14 mouse cellular contexts compared by ENCODE assay signal in genomic region chr1:59464696-59465639, GRCm38 (mm10). TPM values are rescaled to one million over a fixed set of nuclear protein-coding genes. Genes with fewer than 3 reads are reported as not detected.
DNase-seq lines count a peak whose midpoint lies in the region; ATAC-seq and TF ChIP-seq lines count a peak whose summit lies in the region.
"Had no signal": no experiment of that assay in that cellular context is flagged by ENCODE, and none has a peak within 500 bp of the region (broad histone marks: within the 10 kb centered on the region; RNA-seq: fewer than 3 reads in every experiment).

No protein-coding gene starts in this region.

- no peak for ATAC-seq in kidney, embryonic 15.5 days (replicated peaks; ENCODE audit: low FRiP score)
- ATAC-seq in hindbrain, embryonic 14.5 days (ENCODE audit: low FRiP score) = peak; percentile 57; the same call in 1 of the 2 replicates
- peak; percentile 74 for ATAC-seq in midbrain, embryonic 15.5 days (replicated peaks)
- ATAC-seq: activated CD4-positive, CD25-positive, alpha-beta regulatory T cell, adult 4 months had no signal

- 37% methylated on average over 17 of the region's 17 CpGs for WGBS in kidney, embryonic 15.5 days
- whole genome bisulfite sequencing in hindbrain, embryonic 14.5 days = 25% methylated on average over 17 of the region's 17 CpGs
- WGBS in midbrain, embryonic 15.5 days = 29% methylated on average over 17 of the region's 17 CpGs

- no peak for DNase-seq in kidney, adult 18-20 months
- DNase-seq in hindbrain, embryonic 14.5 days (ENCODE audit: low spot score) = no peak
- no peak for DNase-seq in ovary, postnatal 14 days (ENCODE audit: low spot score)
- no peak for DNase-seq in spleen, adult 12 weeks (ENCODE audit: low spot score)
- no peak for DNase-seq in urinary bladder, adult 18-20 months (ENCODE audit: low spot score in 2 of 2)
- DNase-seq: cerebellum, adult 2 months; kidney, adult 9 months; thymus, postnatal 14 days had no signal

- no peak for TF ChIP-seq POLR2A in bone marrow macrophage, adult 2 months (IDR thresholded peaks at IDR 0.05; ENCODE audit: borderline replicate concordance, low read depth, low read length)

- no peak overlapping the region for H3K4me3 ChIP-seq in kidney, embryonic 15.5 days (replicated peaks)
- H3K4me3 ChIP-seq in bone marrow macrophage, adult 2 months (ENCODE audit: insufficient read depth, low read length) = no peak overlapping the region
- H3K4me3 ChIP-seq in hindbrain, embryonic 14.5 days (replicated peaks; ENCODE audit: low read length) = no peak overlapping the region
- no peak overlapping the region for H3K4me3 ChIP-seq in midbrain, embryonic 15.5 days
- H3K4me3 ChIP-seq: heart, embryonic 10.5 days; limb, embryonic 15.5 days had no signal

- TF ChIP-seq CTCF in bone marrow macrophage, adult 2 months (IDR thresholded peaks at IDR 0.05; ENCODE audit: low read depth, low read length) = no peak

- H3K9me3 ChIP-seq in kidney, embryonic 15.5 days (replicated peaks) = no peaks in the 10 kb centered on the region
- H3K9me3 ChIP-seq in hindbrain, embryonic 14.5 days (ENCODE audit: control insufficient read depth, low read length) = no peaks in the 10 kb centered on the region
- H3K9me3 ChIP-seq in midbrain, embryonic 15.5 days = no peaks in the 10 kb centered on the region
- H3K9me3 ChIP-seq: heart, embryonic 10.5 days; limb, embryonic 15.5 days had no signal

- H3K4me1 ChIP-seq in kidney, embryonic 15.5 days = peaks cover 12% of the 10 kb centered on the region
- peaks cover 31% of the 10 kb centered on the region for H3K4me1 ChIP-seq in bone marrow macrophage, adult 2 months (ENCODE audit: control insufficient read depth, insufficient read depth, low read length)
- peaks cover 9% of the 10 kb centered on the region for H3K4me1 ChIP-seq in hindbrain, embryonic 14.5 days (replicated peaks; ENCODE audit: control insufficient read depth, insufficient read depth, low read length)
- peaks cover 14% of the 10 kb centered on the region for H3K4me1 ChIP-seq in midbrain, embryonic 15.5 days

- no peaks in the 10 kb centered on the region; the same call in 1 of the 2 replicates for H3K27me3 ChIP-seq in kidney, embryonic 15.5 days
- H3K27me3 ChIP-seq in hindbrain, embryonic 14.5 days (ENCODE audit: control insufficient read depth, insufficient read depth, low read length) = no peaks in the 10 kb centered on the region
- no peaks in the 10 kb centered on the region for H3K27me3 ChIP-seq in midbrain, embryonic 15.5 days (replicated peaks)
- H3K27me3 ChIP-seq: limb, embryonic 15.5 days had no signal

- no peaks in the 10 kb centered on the region for H3K36me3 ChIP-seq in kidney, embryonic 15.5 days
- H3K36me3 ChIP-seq in hindbrain, embryonic 14.5 days (replicated peaks; ENCODE audit: control insufficient read depth, insufficient read depth) = no peaks in the 10 kb centered on the region
- no peaks in the 10 kb centered on the region for H3K36me3 ChIP-seq in midbrain, embryonic 15.5 days (replicated peaks)
- H3K36me3 ChIP-seq: heart, embryonic 10.5 days; limb, embryonic 15.5 days had no signal

- no peak overlapping the region for H3K4me2 ChIP-seq in kidney, embryonic 15.5 days
- H3K4me2 ChIP-seq in hindbrain, embryonic 14.5 days (replicated peaks) = no peak overlapping the region
- no peak overlapping the region for H3K4me2 ChIP-seq in midbrain, embryonic 15.5 days
- H3K4me2 ChIP-seq: limb, embryonic 15.5 days had no signal

- no peak overlapping the region for H3K9ac ChIP-seq in kidney, embryonic 15.5 days
- H3K9ac ChIP-seq in hindbrain, embryonic 14.5 days = no peak overlapping the region
- no peak overlapping the region for H3K9ac ChIP-seq in midbrain, embryonic 15.5 days
- H3K9ac ChIP-seq: limb, embryonic 15.5 days had no signal

- peak overlapping the region; percentile 60 for H3K27ac ChIP-seq in kidney, embryonic 15.5 days
- H3K27ac ChIP-seq in bone marrow macrophage, adult 2 months (ENCODE audit: insufficient read depth, low read depth, low read length) = peak overlapping the region; percentile 59
- H3K27ac ChIP-seq in hindbrain, embryonic 14.5 days = no peak overlapping the region
- peak overlapping the region; percentile 71 for H3K27ac ChIP-seq in midbrain, embryonic 15.5 days
- H3K27ac ChIP-seq: heart, embryonic 10.5 days; limb, embryonic 15.5 days had no signal

RNA-seq across cellular contexts. Expression of gene Fzd7, which starts 17.3 kb away (rescaled TPM):
- polyA plus RNA-seq in kidney, embryonic 15.5 days (2015; fragmentation: Nextera tagmentation; extraction: Ambion mirVana) = 19.1 and 19.5 TPM in 2 replicates
- 4.3 and 4.5 TPM in 2 replicates for polyA plus RNA-seq in bone marrow macrophage, adult 2 months (2012; ENCODE audit: insufficient read depth, insufficient read length, missing spikeins)
- 3.8 and 4.4 TPM in 2 replicates for polyA plus RNA-seq in hindbrain, embryonic 14.5 days (2014; fragmentation: Nextera tagmentation; extraction: Ambion mirVana)
- 3.0 and 3.3 TPM in 2 replicates for polyA plus RNA-seq in midbrain, embryonic 15.5 days (2015; fragmentation: Nextera tagmentation; extraction: Ambion mirVana)
- polyA plus RNA-seq: activated CD4-positive, CD25-positive, alpha-beta regulatory T cell, adult 4 months had no signal

RNA-seq across cellular contexts. Expression of gene Gm973, which starts 51.1 kb away (rescaled TPM):
- polyA plus RNA-seq in kidney, embryonic 15.5 days (2015; fragmentation: Nextera tagmentation; extraction: Ambion mirVana) = 0.73 and 0.85 TPM in 2 replicates
- not detected in 2 replicates for polyA plus RNA-seq in bone marrow macrophage, adult 2 months (2012; ENCODE audit: insufficient read depth, insufficient read length, missing spikeins)
- 7.1 and 10.6 TPM in 2 replicates for polyA plus RNA-seq in hindbrain, embryonic 14.5 days (2014; fragmentation: Nextera tagmentation; extraction: Ambion mirVana)
- 10.9 and 14.8 TPM in 2 replicates for polyA plus RNA-seq in midbrain, embryonic 15.5 days (2015; fragmentation: Nextera tagmentation; extraction: Ambion mirVana)
- polyA plus RNA-seq: activated CD4-positive, CD25-positive, alpha-beta regulatory T cell, adult 4 months had no signal
